Mouse (Mus musculus) lung, postnatal 0 days (tissue): ENCODE measurements around the gene Ctns. TPM values are rescaled to one million over a fixed set of nuclear protein-coding genes. Genes with fewer than 3 reads are reported as not detected.

ENCODE experiments used
- ATAC-seq: fragments of 200-750 bp; cut with Nextera tagmentation; 2 replicates; pipeline ENCODE4 v1.8.0; 2017; ENCODE audit warnings: moderate library complexity
- DNase-seq: peaks from one replicate; pipeline ENCODE4 v3.0.0-alpha.2; 2016; ENCODE audit warnings: low spot score
- H3K27ac ChIP-seq: fragments of 300-500 bp; sonication (generic); 2 replicates; pipeline ENCODE4 v1.5.1; 2014; ENCODE audit warnings: antibody characterized with exemption, mild to moderate bottlenecking, low read length, mixed read lengths
- H3K27me3 ChIP-seq: fragments of 300-500 bp; sonication (generic); replicated peaks from 2 replicates; pipeline ENCODE4 v1.6.1; 2014; ENCODE audit warnings: low read length, mixed read lengths; ENCODE audit not compliant: insufficient read depth
- H3K36me3 ChIP-seq: fragments of 300-500 bp; sonication (generic); 2 replicates; pipeline ENCODE4 v1.6.1; 2014; ENCODE audit warnings: low read length, mixed read lengths; ENCODE audit not compliant: insufficient read depth
- H3K4me1 ChIP-seq: fragments of 300-500 bp; sonication (generic); 2 replicates; pipeline ENCODE4 v1.6.1; 2014; ENCODE audit warnings: antibody characterized with exemption, low read depth, low read length, mixed read lengths; ENCODE audit not compliant: insufficient read depth
- H3K4me2 ChIP-seq: fragments of 300-500 bp; sonication (generic); replicated peaks from 2 replicates; pipeline ENCODE4 v1.6.1; 2014; ENCODE audit warnings: low read depth, mild to moderate bottlenecking, low read length, moderate library complexity, mixed read lengths
- H3K4me3 ChIP-seq: fragments of 300-500 bp; sonication (generic); 2 replicates; pipeline ENCODE4 v1.5.1; 2014; ENCODE audit warnings: low read depth, low read length
- H3K9ac ChIP-seq: fragments of 300-500 bp; sonication (generic); replicated peaks from 2 replicates; pipeline ENCODE4 v1.6.1; 2014; ENCODE audit warnings: low read depth, mild to moderate bottlenecking
- H3K9me3 ChIP-seq: fragments of 300-500 bp; sonication (generic); 2 replicates; pipeline ENCODE4 v1.6.1; 2016; ENCODE audit warnings: low read length, mixed read lengths
- CTCF ChIP-seq: IDR thresholded peaks from 2 replicates; pipeline ENCODE4 v1.5.1; 2016; ENCODE audit warnings: antibody characterized with exemption, mild to moderate bottlenecking
- EP300 ChIP-seq: IDR thresholded peaks from 2 replicates; pipeline ENCODE4 v1.6.1; 2016; ENCODE audit warnings: antibody characterized with exemption, mild to moderate bottlenecking, control low read depth
- WGBS: fragments of 180-500 bp; shearing (Covaris S2); extraction: QIAGEN DNeasy Blood & Tissue Kit; methylation state at CpG from one replicate; pipeline ENCODE4 v1.1.7; 2014; 5-methylcytosine and 5-hydroxymethylcytosine counted together
- polyA plus RNA-seq: library from polyadenylated mRNA; unstranded; fragments of >200 nt; fragmentation: Nextera tagmentation; extraction: Ambion mirVana; gene quantifications from 2 replicates; pipeline ENCODE4 v1.2.1, GENCODE M21; 2015

Gene Ctns
- polyA plus RNA-seq, 1 experiment from 2014 or later: 16.2 TPM

DNA sequence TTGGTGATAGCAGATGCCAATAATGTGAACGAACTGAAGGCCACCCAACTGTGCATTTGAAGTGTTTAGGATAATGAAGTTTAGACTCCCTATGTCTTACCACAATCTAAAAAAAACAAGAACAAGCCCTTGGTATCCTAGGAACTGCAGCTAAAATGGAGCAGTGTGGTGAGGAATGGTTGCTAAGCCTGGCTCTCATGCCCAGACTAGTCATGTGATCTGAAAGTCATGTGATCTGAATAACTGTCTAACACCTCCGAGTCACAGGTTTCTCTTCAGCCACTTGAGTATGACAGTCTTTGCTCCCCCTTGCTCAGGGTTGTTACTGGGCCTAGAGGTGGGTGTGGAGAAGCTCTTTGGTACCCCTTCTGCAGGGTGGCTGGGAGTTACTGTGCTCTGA, 33.7 kb upstream of the Ctns start:
- H3K27ac ChIP-seq: no peak overlapping the region
- no peaks in the 10 kb centered on the region for H3K27me3 ChIP-seq
- no peaks in the 10 kb centered on the region for H3K9me3 ChIP-seq
- DNase-seq (no peak), ATAC-seq (no peak)
- H3K4me3 ChIP-seq: no peak overlapping the region
- H3K9ac ChIP-seq: no peak overlapping the region
- no peak for TF ChIP-seq CTCF
- no peak for TF ChIP-seq EP300
- WGBS: 42% methylated on average over 2 of the region's 2 CpGs
- no peaks in the 10 kb centered on the region for H3K4me1 ChIP-seq
- no peak overlapping the region for H3K4me2 ChIP-seq
- H3K36me3 ChIP-seq: no peaks in the 10 kb centered on the region

DNA sequence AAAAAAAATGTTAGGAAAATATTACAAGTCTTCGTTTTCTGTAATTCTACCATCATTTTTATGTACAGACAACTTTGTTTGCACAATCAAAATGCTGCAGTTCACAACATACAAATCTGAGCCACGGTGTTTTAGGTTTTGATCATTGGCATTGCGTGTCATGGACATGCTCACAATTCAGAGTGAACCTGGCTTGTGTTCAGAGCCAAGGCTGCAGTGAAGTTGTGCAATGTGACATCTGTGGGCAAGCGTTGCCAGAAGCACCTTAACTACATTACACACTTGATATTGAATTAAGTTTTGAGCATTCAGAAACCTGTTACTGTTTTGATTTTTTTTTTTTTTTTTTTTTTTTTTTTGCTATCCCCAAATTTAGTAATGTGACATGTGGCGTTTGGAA, 31.2 kb upstream of the Ctns start:
- WGBS: 77% methylated on average over 5 of the region's 5 CpGs

GRCm38 (mm10) chr11:73228881-73229280, 30.0 kb upstream of the Ctns start:
- ATAC-seq: no peak
- H3K4me1 ChIP-seq: no peaks in the 10 kb centered on the region
- no peak overlapping the region for H3K4me2 ChIP-seq
- DNase-seq: no peak
- no peaks in the 10 kb centered on the region for H3K9me3 ChIP-seq
- H3K9ac ChIP-seq: no peak overlapping the region
- H3K4me3 ChIP-seq: no peak overlapping the region
- no peak for TF ChIP-seq CTCF
- TF ChIP-seq EP300: no peak
- no peaks in the 10 kb centered on the region for H3K27me3 ChIP-seq
- 69% methylated on average over 5 of the region's 5 CpGs for WGBS
- no peak overlapping the region for H3K27ac ChIP-seq
- H3K36me3 ChIP-seq: no peaks in the 10 kb centered on the region

More for the DNA sequence above, 31.2 kb upstream of the Ctns start:
- TF ChIP-seq EP300 (no peak), CTCF (no peak)
- Histone ChIP-seq H3K27ac (no peak overlapping the region), H3K36me3 (no peaks in the 10 kb centered on the region), H3K4me1 (no peaks in the 10 kb centered on the region), H3K4me3 (no peak overlapping the region), H3K4me2 (no peak overlapping the region), H3K9ac (no peak overlapping the region), H3K27me3 (no peaks in the 10 kb centered on the region), H3K9me3 (no peaks in the 10 kb centered on the region)
- ATAC-seq: no peak
- no peak for DNase-seq

GRCm38 (mm10) chr11:73225856-73226255, 27.0 kb upstream of the Ctns start:
- H3K27me3 ChIP-seq: no peaks in the 10 kb centered on the region
- no peak for TF ChIP-seq EP300
- TF ChIP-seq CTCF: no peak
- ATAC-seq: no peak
- no peaks in the 10 kb centered on the region for H3K9me3 ChIP-seq
- no peak overlapping the region for H3K4me2 ChIP-seq
- WGBS: 82% methylated on average over 6 of the region's 6 CpGs
- no peak for DNase-seq
- no peak overlapping the region for H3K9ac ChIP-seq
- H3K27ac ChIP-seq: no peak overlapping the region
- H3K36me3 ChIP-seq: no peaks in the 10 kb centered on the region
- no peaks in the 10 kb centered on the region for H3K4me1 ChIP-seq
- no peak overlapping the region for H3K4me3 ChIP-seq

- peak; percentile 40 for DNase-seq
- Histone ChIP-seq H3K4me3 (no peak overlapping the region), H3K4me1 (no peaks in the 10 kb centered on the region), H3K9ac (no peak overlapping the region), H3K9me3 (no peaks in the 10 kb centered on the region), H3K4me2 (no peak overlapping the region), H3K27me3 (no peaks in the 10 kb centered on the region), H3K36me3 (no peaks in the 10 kb centered on the region), H3K27ac (no peak overlapping the region)
- TF ChIP-seq EP300 (no peak), CTCF (peak; percentile 68)
- ATAC-seq: no peak
- WGBS: 55% methylated on average over 2 of the region's 2 CpGs
These were observed 25.1 kb upstream of the Ctns start for GRCm38 (mm10) chr11:73223966-73224365.

GRCm38 (mm10) chr11:73222846-73223245, 24.0 kb upstream of the Ctns start:
- no peak for ATAC-seq
- WGBS: 21% methylated on average over 5 of the region's 5 CpGs
- H3K4me1 ChIP-seq: no peaks in the 10 kb centered on the region

GRCm38 (mm10) chr11:73220651-73221050, 21.8 kb upstream of the Ctns start:
- Histone ChIP-seq H3K27ac (no peak overlapping the region), H3K4me2 (no peak overlapping the region), H3K9me3 (no peaks in the 10 kb centered on the region), H3K27me3 (no peaks in the 10 kb centered on the region), H3K4me1 (no peaks in the 10 kb centered on the region), H3K4me3 (no peak overlapping the region), H3K36me3 (no peaks in the 10 kb centered on the region), H3K9ac (no peak overlapping the region)
- ATAC-seq (no peak), DNase-seq (no peak)
- 80% methylated on average over 1 of the region's 1 CpGs for WGBS
- TF ChIP-seq CTCF: no peak
- no peak for TF ChIP-seq EP300

More at GRCm38 (mm10) chr11:73222846-73223245, 24.0 kb upstream of the Ctns start:
- Histone ChIP-seq H3K4me3 (no peak overlapping the region), H3K9me3 (no peaks in the 10 kb centered on the region), H3K27ac (no peak overlapping the region), H3K27me3 (no peaks in the 10 kb centered on the region), H3K4me2 (no peak overlapping the region), H3K36me3 (no peaks in the 10 kb centered on the region), H3K9ac (no peak overlapping the region)
- no peak for DNase-seq
- TF ChIP-seq CTCF (no peak), EP300 (no peak)
